Mouse (Mus musculus) neural tube, embryonic 12.5 days (tissue): ENCODE results near the gene Cnot10. TPM values are rescaled to one million over a fixed set of nuclear protein-coding genes. Genes with fewer than 3 reads are reported as not detected.

ENCODE experiments used
- polyA plus RNA-seq: library from polyadenylated mRNA; unstranded; fragments of >200 nt; fragmentation: Nextera tagmentation; extraction: Ambion mirVana; gene quantifications from 2 replicates; pipeline ENCODE4 v1.2.1, GENCODE M21; 2016

The Cnot10 gene
- polyA plus RNA-seq, 1 experiment from 2014 or later = 64.3 TPM

Other genes with a start within 250 kb of the Cnot10 start
- 41.3 and 42.8 TPM in 2 replicates for gene Crtap, start 249.5 kb downstream of the Cnot10 start, polyA plus RNA-seq
- gene Glb1, start 239.1 kb downstream of the Cnot10 start, polyA plus RNA-seq = 22.4 and 24.5 TPM in 2 replicates
- gene Tmppe, start 239.1 kb downstream of the Cnot10 start, polyA plus RNA-seq = 8.0 and 8.4 TPM in 2 replicates
- not detected in 2 replicates for gene Ccr4, start 135.3 kb downstream of the Cnot10 start, polyA plus RNA-seq
- gene C130032M10Rik, start 124.5 kb downstream of the Cnot10 start, polyA plus RNA-seq = 0.28 and 0.29 TPM in 2 replicates
- 0.98 and 1.4 TPM in 2 replicates for gene Trim71, start 75.8 kb downstream of the Cnot10 start, polyA plus RNA-seq
- gene Dync1li1, start 48.6 kb upstream of the Cnot10 start, polyA plus RNA-seq = 147 and 154 TPM in 2 replicates
- 22.3 and 24.6 TPM in 2 replicates for gene Cmtm6, start 90.9 kb upstream of the Cnot10 start, polyA plus RNA-seq
- 37.0 and 44.8 TPM in 2 replicates for gene Cmtm7, start 141.7 kb upstream of the Cnot10 start, polyA plus RNA-seq
- gene Cmtm8, start 204.0 kb upstream of the Cnot10 start, polyA plus RNA-seq = 17.7 and 21.3 TPM in 2 replicates